Mouse (Mus musculus): Measurements from ENCODE around the gene Frs3.
"Not testable (repeated sequence)": the region's sequence is repeated elsewhere in the genome, so short reads cannot be mapped to it uniquely, and the experiment has no call there.

Gene Frs3

DNA sequence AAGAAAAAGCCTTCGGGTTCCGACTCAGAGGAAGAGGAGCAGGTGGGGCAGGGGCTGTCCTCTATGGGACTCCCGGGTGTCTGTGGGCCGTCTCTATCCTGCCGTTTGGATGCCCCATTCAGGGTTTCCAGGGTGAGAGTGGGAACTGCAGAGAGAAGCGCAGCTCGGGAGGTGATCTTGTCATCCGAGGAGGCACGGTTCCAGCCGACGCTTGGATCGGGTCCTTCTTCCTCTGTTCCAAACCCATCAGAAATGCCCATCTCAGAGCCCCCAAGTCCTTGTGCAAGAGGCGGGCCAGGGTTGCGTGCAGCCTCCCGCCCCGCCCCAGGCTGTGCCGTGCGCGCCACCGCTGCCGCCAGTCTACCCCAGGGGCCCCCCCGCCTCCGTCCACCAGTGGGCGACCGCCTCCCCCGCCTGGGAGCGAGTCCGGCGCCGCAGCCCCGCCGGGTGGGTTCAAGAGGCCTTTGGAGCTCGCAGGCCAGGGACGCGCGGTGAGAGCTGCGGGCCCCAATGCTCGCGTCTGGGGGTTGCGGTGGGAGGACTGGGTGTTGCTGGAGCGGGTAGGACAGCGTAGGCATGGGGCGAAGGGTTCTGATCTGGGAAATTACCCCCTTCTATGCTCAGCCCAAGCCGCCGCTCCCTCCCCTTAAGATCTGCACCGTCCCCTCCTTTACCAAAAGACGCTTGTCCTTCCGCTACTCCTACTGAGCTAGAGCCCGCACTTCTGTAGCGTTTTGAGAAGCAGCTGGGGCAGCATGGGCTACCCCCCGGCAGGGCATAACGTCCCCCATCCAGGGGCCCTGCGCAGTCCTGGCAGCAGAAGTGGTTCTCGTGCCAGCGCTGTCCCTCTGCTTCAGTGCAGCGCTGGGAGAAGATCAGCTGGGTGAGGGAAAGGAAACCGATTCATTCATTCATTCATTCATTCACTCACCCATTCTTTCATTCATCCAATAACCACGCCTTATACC lies at the start of gene Frs3:
Gene Frs3 (plus strand): TSS at position 423 of the 968 bp plus-strand sequence.
- peak; percentile 47 to 81 for DNase-seq

DNA sequence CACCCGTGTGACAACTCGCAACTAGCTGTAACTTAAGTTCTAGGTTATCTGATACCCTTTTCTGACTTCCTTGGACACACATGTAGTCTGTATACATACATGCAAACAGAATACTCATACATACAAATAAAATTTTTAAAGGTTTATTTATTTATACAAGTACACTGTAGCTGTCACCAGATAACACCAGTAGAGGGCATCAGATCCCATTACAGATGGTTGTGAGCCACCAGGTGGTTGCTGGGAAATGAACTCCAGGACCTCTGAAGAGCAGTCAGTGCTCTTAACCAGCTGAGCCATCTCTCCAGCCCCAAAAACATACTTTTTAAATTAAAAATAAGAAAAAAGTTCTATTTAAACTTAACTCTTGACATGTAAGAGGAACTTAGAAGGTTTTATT lies 45.8 kb upstream of the Frs3 start:
- DNase-seq, result peak; percentile 14 to 27

DNA sequence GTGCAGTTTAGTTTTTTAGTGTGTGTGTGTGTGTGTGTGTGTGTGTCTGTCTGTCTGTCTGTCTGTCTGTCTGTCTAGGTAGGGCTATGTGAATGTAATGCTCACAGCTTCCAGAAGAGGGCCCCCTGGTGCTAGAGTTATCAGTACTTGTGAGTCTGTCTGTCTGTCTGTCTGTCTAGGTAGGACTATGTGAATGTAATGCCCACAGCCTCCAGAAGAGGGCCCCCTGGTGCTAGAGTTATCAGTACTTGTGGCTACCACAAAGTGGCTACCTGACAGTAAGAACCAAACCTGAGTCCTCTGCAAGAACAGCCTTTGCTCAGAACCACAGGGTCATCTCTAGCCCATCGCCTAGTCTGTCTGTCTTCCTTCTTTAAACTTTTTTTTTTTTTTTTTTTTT lies 42.1 kb upstream of the Frs3 start:
- peak; percentile 77 to 82 for DNase-seq

GRCm38 (mm10) chr17:47648966-47649365 lies 39.9 kb upstream of the Frs3 start:
- no peak for DNase-seq

DNA sequence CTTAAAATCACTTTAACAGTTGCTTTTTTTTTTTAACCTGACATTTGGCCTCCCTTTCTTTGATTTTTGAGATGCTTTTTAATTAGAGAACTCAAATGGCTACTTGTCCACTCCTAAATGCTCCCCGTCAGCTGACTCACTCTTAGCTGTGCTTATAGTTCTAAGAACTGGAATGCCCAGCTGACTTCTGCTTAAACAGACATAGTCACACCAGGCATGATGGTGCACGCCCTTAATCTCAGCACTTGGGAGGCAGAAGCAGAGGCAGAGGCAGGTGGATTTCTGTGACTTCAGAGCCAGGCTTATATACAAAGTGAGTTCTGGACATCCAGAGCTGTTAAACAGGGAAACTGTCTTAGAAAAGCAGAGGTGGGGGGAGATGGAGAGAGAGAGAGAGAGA lies 36.9 kb upstream of the Frs3 start:
- DNase-seq, result no peak

DNA sequence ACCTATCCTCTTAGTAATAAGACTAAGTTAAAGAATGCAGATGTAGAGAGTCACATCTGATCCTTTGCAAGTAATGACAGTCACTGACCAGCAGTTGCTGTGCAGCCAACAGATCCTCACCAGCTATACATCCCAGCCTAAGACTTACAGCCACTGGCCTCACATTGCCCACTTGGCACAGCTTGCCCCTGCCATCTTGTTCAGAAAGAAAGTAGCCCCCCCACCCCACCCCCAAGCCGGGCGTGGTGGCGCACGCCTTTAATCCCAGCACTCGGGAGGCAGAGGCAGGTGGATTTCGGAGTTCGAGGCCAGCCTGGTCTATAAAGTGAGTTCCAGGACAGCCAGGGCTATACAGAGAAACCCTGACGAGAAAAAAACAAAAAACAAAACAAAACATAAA lies 34.5 kb upstream of the Frs3 start:
- not testable (repeated sequence) for DNase-seq

DNA sequence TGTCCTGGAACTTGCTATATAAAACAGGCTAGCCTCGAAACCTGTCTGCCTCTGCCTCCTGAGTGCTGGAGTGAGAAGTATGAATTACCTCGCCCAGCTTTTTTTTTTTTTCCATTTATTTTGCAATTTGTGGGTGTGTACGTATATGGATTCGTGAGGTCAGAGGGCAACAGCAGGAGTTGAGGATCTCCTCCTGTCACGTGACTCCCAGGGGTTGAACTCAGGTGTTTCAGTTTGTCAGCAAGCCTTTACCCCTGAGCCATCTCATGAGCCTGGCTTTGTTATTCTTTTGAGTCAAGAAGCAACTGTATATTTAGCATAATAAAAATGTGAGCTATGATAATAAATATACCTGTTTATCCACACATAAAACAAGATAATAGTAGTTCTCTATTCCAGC lies 33.1 kb upstream of the Frs3 start:
- no peak for DNase-seq

DNA sequence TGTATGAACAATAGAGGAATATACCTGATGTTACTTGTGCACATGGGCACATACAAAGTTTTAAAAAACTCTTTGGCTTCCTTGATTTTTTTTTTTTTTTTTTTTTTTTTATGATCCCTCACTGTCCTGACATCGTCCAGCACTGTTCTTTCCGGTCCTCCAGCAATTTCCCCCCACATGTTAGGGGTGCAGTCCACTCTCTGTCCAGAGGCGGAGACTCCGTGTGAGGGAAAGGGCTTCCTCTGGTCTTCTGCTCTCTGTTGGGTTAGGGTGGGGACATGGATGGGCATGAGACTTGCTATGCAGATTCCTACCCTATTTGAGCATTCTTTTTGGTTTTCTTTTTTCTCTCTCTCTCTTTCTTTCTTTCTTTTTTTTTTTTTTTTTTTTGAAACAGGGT lies 30.9 kb upstream of the Frs3 start:
- DNase-seq, result no peak

DNA sequence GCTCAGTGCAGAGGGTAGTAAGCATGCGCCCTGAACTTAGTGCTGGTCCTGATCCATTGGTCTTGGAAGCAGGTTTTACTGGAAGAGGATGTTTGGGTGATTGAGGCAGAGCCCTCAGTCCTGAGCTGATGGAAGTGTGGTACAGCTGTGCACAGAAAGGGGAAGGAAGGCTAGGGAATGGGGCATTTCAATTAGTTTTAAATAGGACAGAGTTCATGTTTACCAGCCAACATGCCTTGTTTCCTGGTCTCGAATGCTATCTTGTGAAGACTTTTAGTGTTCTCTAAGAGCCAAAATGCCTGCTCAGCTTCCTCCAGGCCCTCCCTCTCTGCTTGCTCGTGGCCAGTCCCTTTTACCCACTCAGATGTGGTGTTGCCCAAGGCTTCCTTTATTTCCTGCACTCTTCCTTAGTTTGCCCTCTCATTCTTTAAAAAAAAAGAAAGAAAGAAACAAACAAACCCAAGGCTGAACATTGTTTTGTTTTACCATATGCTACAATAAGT lies 30.0 kb upstream of the Frs3 start:
- no peak for DNase-seq

GRCm38 (mm10) chr17:47663009-47663713 lies 25.7 kb upstream of the Frs3 start:
- DNase-seq, result peak in 1 of 2 experiments; percentile 10

DNA sequence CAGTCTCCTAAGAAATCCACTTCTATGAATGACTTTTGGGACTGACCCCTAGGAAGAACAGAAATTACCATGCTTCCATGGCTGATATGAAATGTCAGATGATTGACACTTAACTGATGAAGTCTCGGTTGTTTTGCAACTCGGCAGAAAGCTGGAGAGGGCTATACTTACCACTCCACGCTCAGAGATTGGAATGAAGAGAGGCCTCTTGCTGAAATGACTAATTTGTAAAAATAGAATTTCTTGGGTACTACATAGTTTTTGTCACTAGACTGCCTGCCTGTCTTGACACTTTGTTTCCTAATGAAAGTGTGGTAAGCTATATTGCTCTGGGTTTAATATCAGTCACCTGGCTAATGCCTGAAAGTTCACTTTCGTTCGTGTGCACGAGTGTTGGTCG lies 24.4 kb upstream of the Frs3 start:
- DNase-seq, result no peak

- no peak for DNase-seq
Observed at GRCm38 (mm10) chr17:47669166-47669565, 19.7 kb upstream of the Frs3 start.

DNA sequence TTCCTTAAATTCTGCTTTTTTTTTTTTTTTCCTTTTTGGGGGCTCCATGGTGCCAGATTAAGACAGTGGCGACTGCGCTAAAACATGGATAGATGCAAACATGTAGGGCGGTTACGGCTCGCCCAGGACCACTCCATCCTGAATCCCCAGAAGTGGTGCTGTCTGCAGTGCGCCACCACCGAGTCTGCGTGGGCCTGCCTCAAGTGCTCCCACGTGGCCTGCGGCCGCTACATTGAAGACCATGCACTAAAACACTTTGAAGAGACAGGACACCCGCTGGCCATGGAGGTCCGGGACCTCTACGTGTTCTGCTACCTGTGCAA lies 16.9 kb upstream of the Frs3 start:
- DNase-seq, result no peak

GRCm38 (mm10) chr17:47672311-47673111 lies 16.3 kb upstream of the Frs3 start:
- DNase-seq, result peak; percentile 71 to 85

DNA sequence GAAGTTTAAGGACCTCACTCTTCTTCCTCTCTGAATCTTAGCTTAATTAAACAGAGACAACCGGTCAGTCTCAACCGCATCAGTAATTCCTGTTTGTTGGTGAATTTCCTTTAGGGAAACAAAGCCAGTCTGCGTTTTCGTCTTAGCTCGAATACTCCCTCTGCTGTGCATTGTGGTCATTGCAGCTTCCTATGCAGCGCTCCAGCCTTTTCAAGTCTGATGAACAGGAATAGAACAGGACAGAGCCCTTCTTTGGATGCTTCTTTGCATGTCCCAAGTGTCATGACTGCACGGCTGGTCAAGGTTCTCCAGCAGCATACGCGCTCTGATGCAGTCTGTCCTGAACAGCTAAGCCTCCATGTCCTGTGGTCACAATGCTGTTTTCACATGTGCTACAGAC lies 12.2 kb upstream of the Frs3 start:
- DNase-seq, result peak; percentile 61 to 87

- no peak for DNase-seq
Observed at GRCm38 (mm10) chr17:47678238-47678637, 10.6 kb upstream of the Frs3 start.

GRCm38 (mm10) chr17:47678702-47679101 lies 10.1 kb upstream of the Frs3 start:
- no peak for DNase-seq

GRCm38 (mm10) chr17:47682836-47683235 lies 6.0 kb upstream of the Frs3 start:
- no peak for DNase-seq

DNA sequence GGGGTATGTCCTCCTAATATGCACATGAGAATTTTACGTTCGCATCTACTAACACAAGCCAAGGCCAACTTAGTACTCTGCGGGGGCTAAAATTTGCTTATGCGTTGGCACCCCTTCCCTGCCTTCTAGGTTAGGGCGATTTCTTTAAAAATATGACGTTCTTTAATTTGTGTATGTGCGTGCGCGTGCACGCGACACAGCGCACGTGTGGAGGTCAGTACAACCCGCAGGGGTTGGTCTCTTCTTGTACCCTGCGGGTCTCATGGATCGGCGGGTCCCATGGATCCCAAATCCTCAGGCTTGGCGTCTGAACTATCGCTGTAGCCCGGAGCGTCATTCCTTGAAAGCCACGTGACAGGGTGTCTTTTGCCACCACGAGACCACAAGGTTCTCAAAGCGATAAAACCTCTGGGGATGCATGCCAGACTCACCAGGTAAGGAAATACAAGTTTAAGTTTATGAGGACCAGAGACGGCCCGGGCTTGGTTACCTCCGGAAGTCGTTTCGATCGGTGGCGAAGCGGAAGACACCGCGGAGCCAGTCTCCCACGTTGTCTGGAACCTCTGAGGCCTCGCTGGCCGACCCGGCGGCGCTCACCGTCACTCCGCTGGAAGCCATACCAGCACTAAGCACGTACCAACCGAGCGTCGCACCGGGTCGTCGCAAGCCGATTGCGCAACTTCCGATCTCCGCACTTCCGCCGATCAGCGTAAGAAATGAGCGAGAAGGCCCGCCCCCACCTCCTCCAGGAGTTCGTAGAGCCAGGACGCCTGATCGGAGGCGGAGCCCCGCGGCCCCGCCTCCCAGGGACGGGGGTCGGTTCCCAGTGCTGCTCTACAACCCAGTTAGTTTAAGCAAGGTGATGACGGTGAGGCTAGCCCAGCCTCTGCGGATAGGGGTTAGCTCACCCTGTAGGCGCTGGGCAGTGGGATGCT lies 1.2 kb upstream of the Frs3 start:
- DNase-seq, result peak; percentile 98 to 99

DNA sequence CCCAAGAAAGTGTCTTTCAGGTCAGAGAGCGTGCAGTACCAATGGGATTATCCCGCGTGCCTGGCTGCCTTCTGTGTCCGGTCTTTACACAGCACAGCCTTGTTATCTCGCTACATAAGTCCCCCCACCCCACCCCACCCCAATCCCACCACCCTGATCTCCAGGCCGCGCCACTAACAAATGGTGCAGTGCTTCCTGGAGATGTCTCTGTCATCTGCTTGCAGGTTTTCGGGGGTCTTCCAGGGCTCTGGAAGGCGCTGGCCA lies 554 bp upstream of the Frs3 start, which contains the start of gene Tomm6:
Gene Tomm6 (minus strand): TSS at position 43 of the 264 bp plus-strand sequence.
- no peak for DNase-seq

GRCm38 (mm10) chr17:47689894-47690293 lies 1.1 kb downstream of the Frs3 start:
- no peak for DNase-seq

GRCm38 (mm10) chr17:47691650-47692049 lies 2.8 kb downstream of the Frs3 start:
- DNase-seq, result no peak
